Mouse (Mus musculus) c-Kit-negative CD71-positive TER-119-positive erythroid progenitor cells, embryonic 14.5 days (primary cell): ENCODE measurements around the gene Spint3.
A peak's percentile ranks its signal among the peaks of the same experiment; 100 is the strongest.
"Not testable (repeated sequence)": the region's sequence is repeated elsewhere in the genome, so short reads cannot be mapped to it uniquely, and the experiment has no call there.

Experiments
- DNase-seq: peaks from one replicate; pipeline ENCODE4 v3.0.0-alpha.2; 2013; ENCODE audit warnings: low read depth, low spot score

The Spint3 gene

GRCm38 (mm10) chr2:164573359-164573758 lies at the start of gene Spint3:
Gene Spint3, minus strand, starts transcription at chr2:164573459.
- not testable (repeated sequence) for DNase-seq

GRCm38 (mm10) chr2:164621775-164622174 lies 48.5 kb upstream of the Spint3 start:
- no peak for DNase-seq

- no peak for DNase-seq
These were observed 45.8 kb upstream of the Spint3 start for GRCm38 (mm10) chr2:164619050-164619449.

- no peak for DNase-seq
These were observed 42.1 kb upstream of the Spint3 start for GRCm38 (mm10) chr2:164615386-164615785.

GRCm38 (mm10) chr2:164613471-164613870 lies 40.2 kb upstream of the Spint3 start, which contains the start of the genes Wfdc6b and Wfdc8:
Gene Wfdc6b, plus strand, starts transcription at chr2:164613522.
Gene Wfdc8, minus strand, starts transcription at chr2:164613626.
- not testable (repeated sequence) for DNase-seq

- DNase-seq = no peak
These were observed 35.5 kb upstream of the Spint3 start for GRCm38 (mm10) chr2:164608781-164609180.

GRCm38 (mm10) chr2:164604411-164604810 lies 31.2 kb upstream of the Spint3 start:
- DNase-seq = no peak

GRCm38 (mm10) chr2:164603482-164603881 lies 30.2 kb upstream of the Spint3 start:
- no peak for DNase-seq

GRCm38 (mm10) chr2:164600179-164600578 lies 26.9 kb upstream of the Spint3 start:
- DNase-seq = no peak

- no peak for DNase-seq
These were observed 20.2 kb upstream of the Spint3 start, which contains the start of gene Eppin for GRCm38 (mm10) chr2:164593494-164593893. Gene Eppin, minus strand, starts transcription at chr2:164593594.

- DNase-seq = no peak
These were observed 18.8 kb upstream of the Spint3 start for GRCm38 (mm10) chr2:164592014-164592413.

- DNase-seq = not testable (repeated sequence)
These were observed 11.9 kb upstream of the Spint3 start, which contains the start of gene Wfdc6a for GRCm38 (mm10) chr2:164585025-164585725. Gene Wfdc6a, minus strand, starts transcription at chr2:164585447.

GRCm38 (mm10) chr2:164567460-164567859 lies 5.8 kb downstream of the Spint3 start:
- no peak for DNase-seq

- peak; percentile 3 for DNase-seq
These were observed 6.3 kb downstream of the Spint3 start for GRCm38 (mm10) chr2:164566997-164567396.

- no peak for DNase-seq
These were observed 8.9 kb downstream of the Spint3 start for GRCm38 (mm10) chr2:164564346-164564745.

GRCm38 (mm10) chr2:164563339-164564038 lies 9.8 kb downstream of the Spint3 start:
- DNase-seq = no peak

GRCm38 (mm10) chr2:164562391-164563188 lies 10.7 kb downstream of the Spint3 start, which contains the start of gene Wfdc2:
Gene Wfdc2, plus strand, starts transcription at chr2:164562413.
- DNase-seq = no peak

GRCm38 (mm10) chr2:164560106-164560505 lies 13.2 kb downstream of the Spint3 start:
- no peak for DNase-seq

- no peak for DNase-seq
These were observed 14.1 kb downstream of the Spint3 start for GRCm38 (mm10) chr2:164558991-164559645.

GRCm38 (mm10) chr2:164558426-164558825 lies 14.8 kb downstream of the Spint3 start:
- DNase-seq = no peak

- no peak for DNase-seq
These were observed 21.8 kb downstream of the Spint3 start for GRCm38 (mm10) chr2:164551502-164551901.
